Mouse (Mus musculus): ENCODE data around the gene Fut7. TPM values are rescaled to one million over a fixed set of nuclear protein-coding genes. Genes with fewer than 3 reads are reported as not detected.
A peak's percentile ranks its signal among the peaks of the same experiment; 100 is the strongest.

The Fut7 gene
- total and polyA plus RNA-seq, 3 experiments, result 0.17 to 0.57 (median 0.17) TPM

DNA sequence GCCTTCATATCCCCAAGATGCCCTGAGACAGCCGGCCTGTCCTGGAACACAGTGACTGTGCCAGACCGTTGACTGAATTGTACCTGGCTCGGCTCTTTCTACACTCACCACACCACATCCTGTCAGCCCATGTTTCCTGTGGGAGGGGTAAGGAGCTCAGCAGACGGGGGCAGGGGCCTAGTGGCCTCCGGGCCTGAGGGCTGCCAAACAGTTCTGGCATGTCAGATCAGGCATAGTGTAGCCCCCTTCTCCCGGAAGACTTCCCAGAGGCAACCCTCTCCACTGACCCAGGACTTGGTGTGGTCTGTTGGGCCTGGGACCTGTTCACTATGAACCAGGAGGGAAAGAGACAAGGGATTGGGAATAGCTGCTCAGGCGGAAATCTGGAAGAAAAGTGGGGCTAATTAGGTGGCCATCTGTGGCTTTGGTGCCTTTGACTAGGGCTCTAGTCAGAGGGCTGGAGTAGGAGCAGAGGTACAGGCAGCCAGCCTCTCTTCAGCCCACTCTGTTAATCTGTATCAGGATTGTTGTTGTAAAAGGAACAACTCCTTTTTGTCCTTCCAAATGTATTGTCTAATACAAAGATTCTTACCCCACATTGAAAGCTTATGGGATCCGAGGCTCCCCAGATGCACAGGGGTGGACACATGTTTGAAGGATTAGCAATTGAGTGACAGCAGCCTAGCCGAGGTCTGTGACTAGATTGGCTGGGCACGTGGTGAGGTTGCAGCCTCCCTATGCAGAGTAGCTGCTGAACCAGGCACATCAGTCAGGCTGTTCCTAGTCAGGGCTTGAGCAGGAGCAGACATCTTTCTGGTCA lies 43.0 kb downstream of the Fut7 start (continued):
- TF ChIP-seq MAFK (IDR thresholded peaks at IDR 0.05; ENCODE audit: insufficient replicate concordance, low read length) (no peak), SMC3 (IDR thresholded peaks at IDR 0.05; ENCODE audit: low read depth, low read length) (no peak), GABPA (IDR thresholded peaks at IDR 0.05; ENCODE audit: insufficient replicate concordance, low read depth, low read length) (no peak), UBTF (IDR thresholded peaks at IDR 0.05; ENCODE audit: low read depth, low read length) (no peak), ZKSCAN1 (IDR thresholded peaks at IDR 0.05; ENCODE audit: borderline replicate concordance, low read depth, low read length) (no peak), NRF1 (IDR thresholded peaks at IDR 0.05; ENCODE audit: low read depth, low read length) (no peak), TCF12 (IDR thresholded peaks at IDR 0.05; ENCODE audit: low read depth, low read length) (peak; percentile 84), NELFE (IDR thresholded peaks at IDR 0.05; ENCODE audit: low read depth, low read length) (no peak; the same call in none of the 2 replicates), JUN (IDR thresholded peaks at IDR 0.05; ENCODE audit: insufficient read depth, low read depth, low read length) (no peak), PAX5 (IDR thresholded peaks at IDR 0.05; ENCODE audit: low read length) (no peak), IRF4 (IDR thresholded peaks at IDR 0.05; ENCODE audit: low read depth, low read length) (no peak), ETS1 (conservative IDR thresholded peaks at IDR 0.05; ENCODE audit: low read depth, low read length) (no peak), ZNF384 (IDR thresholded peaks at IDR 0.05; ENCODE audit: low read depth, low read length) (no peak), ELF1 (IDR thresholded peaks at IDR 0.05; ENCODE audit: low read depth, low read length) (0 out of 2 replicates have a peak, but pooled peaks have one; percentile 31), EP300 (IDR thresholded peaks at IDR 0.05; ENCODE audit: low read length) (no peak)

DNA sequence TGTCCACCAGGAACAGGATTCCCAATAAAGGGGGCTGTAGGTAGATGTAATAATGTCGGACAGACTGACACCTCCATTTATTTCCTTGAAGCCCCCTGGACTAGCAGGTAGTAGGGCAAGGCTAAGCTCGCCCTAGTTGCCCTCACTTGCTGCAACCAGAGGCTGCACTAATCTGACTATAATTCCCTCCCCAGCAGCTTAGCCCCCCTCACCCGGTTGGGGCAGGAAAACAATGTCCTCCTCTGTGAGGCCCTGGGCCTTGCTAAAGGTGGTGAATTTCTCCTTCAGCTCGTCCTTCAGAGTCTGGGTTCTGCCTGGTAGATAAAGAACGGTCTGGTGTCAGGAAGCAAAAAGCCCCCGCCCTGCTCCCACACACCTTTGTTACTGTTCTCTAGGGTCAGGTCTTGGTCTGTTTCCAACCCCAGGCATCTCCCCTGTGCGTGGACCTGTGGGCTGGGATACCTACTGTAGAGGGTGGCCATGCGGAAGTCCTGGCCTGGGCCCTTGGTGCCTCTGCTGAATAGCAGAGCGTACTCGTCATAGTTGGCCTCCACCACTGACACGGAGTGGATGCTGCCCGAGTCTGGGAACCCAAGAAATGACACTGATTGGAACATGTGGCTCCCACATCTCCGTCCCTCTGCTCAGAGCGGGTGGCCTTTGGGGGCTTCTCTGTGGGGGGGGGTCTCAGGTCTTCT lies 44.7 kb downstream of the Fut7 start:
- TF ChIP-seq GABPA (IDR thresholded peaks at IDR 0.05; ENCODE audit: insufficient replicate concordance, low read depth, low read length), result no peak
- TF ChIP-seq MAFK (IDR thresholded peaks at IDR 0.05; ENCODE audit: insufficient replicate concordance, low read length), result no peak
- TF ChIP-seq TCF12 (IDR thresholded peaks at IDR 0.05; ENCODE audit: low read depth, low read length), result no peak
- TF ChIP-seq ETS1 (conservative IDR thresholded peaks at IDR 0.05; ENCODE audit: low read depth, low read length), result no peak
- no peak for TF ChIP-seq HCFC1 (IDR thresholded peaks at IDR 0.05; ENCODE audit: low read depth, low read length)
- Histone ChIP-seq H3K36me3 (replicated peaks in 1 of 2; ENCODE audit: control insufficient read depth in 1 of 2, insufficient read depth in 1 of 2, low read length in 1 of 2) (no peaks in the 10 kb centered on the region), H3K27me3 (replicated peaks) (no peaks in the 10 kb centered on the region), H3K4me2 (ENCODE audit: insufficient read depth, low read depth, poor library complexity, severe bottlenecking) (no peak overlapping the region), H3K27ac (ENCODE audit: insufficient read depth, low read depth) (no peak overlapping the region), H3K4me1 (ENCODE audit: control insufficient read depth in 1 of 2, insufficient read depth in 2 of 2) (peaks cover 27 to 59% of the 10 kb centered on the region in 2 experiments), H3K9ac (ENCODE audit: insufficient read depth, low read depth) (no peak overlapping the region), H3K79me2 (replicated peaks; ENCODE audit: control insufficient read depth, extremely low read depth, insufficient read depth, poor library complexity, severe bottlenecking) (no peaks in the 10 kb centered on the region), H3K9me3 (replicated peaks; ENCODE audit: low read length) (no peaks in the 10 kb centered on the region), H3K4me3 (replicated peaks in 1 of 3; ENCODE audit: low read depth in 2 of 3, low read length in 2 of 3, poor library complexity in 1 of 3) (no peak overlapping the region)
- in situ Hi-C loops (cut with MboI; ENCODE audit: low pct_ligation_motif_present, low pct_unique_long_range_greater_than_20kb, low sequenced_read_pairs) (no loop called here), dilution Hi-C loops (cut with MboI; ENCODE audit: extremely low pct_ligation_motif_present, extremely low pct_unique_long_range_greater_than_20kb, low sequenced_read_pairs) (no loop called here)
- DNase-seq (ENCODE audit: extremely low read depth), result no peak

Measured in CH12.LX (cell line).